Mouse (Mus musculus) forebrain, postnatal 0 days (tissue): ENCODE measurements around the gene Calm1. TPM values are rescaled to one million over a fixed set of nuclear protein-coding genes. Genes with fewer than 3 reads are reported as not detected.

ENCODE experiments used
- ATAC-seq: fragments of 200-750 bp; cut with Nextera tagmentation; 2 replicates; pipeline ENCODE4 v1.8.0; 2017; ENCODE audit warnings: mild to moderate bottlenecking, moderate library complexity
- DNase-seq: peaks from one replicate; pipeline ENCODE4 v3.0.0-alpha.2; 2015
- H3K27ac ChIP-seq: fragments of 300-500 bp; sonication (generic); 2 replicates; pipeline ENCODE4 v1.5.1; 2014; ENCODE audit warnings: low read depth, mild to moderate bottlenecking, antibody characterized with exemption, low read length, moderate library complexity, mixed read lengths
- H3K27me3 ChIP-seq: fragments of 300-500 bp; sonication (generic); 2 replicates; pipeline ENCODE4 v1.6.1; 2014; ENCODE audit warnings: mild to moderate bottlenecking, low read length, mixed read lengths; ENCODE audit not compliant: insufficient read depth
- H3K36me3 ChIP-seq: fragments of 300-500 bp; sonication (generic); 2 replicates; pipeline ENCODE4 v1.6.1; 2014; ENCODE audit warnings: mild to moderate bottlenecking, moderate library complexity; ENCODE audit not compliant: insufficient read depth
- H3K4me1 ChIP-seq: fragments of 300-500 bp; sonication (generic); 2 replicates; pipeline ENCODE4 v1.6.1; 2014; ENCODE audit warnings: antibody characterized with exemption; ENCODE audit not compliant: insufficient read depth
- H3K4me2 ChIP-seq: fragments of 300-500 bp; sonication (generic); 2 replicates; pipeline ENCODE4 v1.6.1; 2014; ENCODE audit warnings: low read depth, mild to moderate bottlenecking, moderate library complexity
- H3K4me3 ChIP-seq: fragments of 300-500 bp; sonication (generic); 2 replicates; pipeline ENCODE4 v1.5.1; 2014; ENCODE audit warnings: low read depth, low read length, mixed read lengths
- H3K9ac ChIP-seq: fragments of 300-500 bp; sonication (generic); 2 replicates; pipeline ENCODE4 v1.6.1; 2014; ENCODE audit warnings: mild to moderate bottlenecking
- H3K9me3 ChIP-seq: fragments of 300-500 bp; sonication (generic); 2 replicates; pipeline ENCODE4 v1.6.1; 2016; ENCODE audit warnings: low read length
- CTCF ChIP-seq: sonication (generic); IDR thresholded peaks from 2 replicates; pipeline ENCODE4 v1.5.1; 2016; ENCODE audit warnings: antibody characterized with exemption, control low read depth, low read depth
- WGBS: fragments of 180-500 bp; shearing (Covaris S2); extraction: QIAGEN DNeasy Blood & Tissue Kit; methylation state at CpG from one replicate; pipeline ENCODE4 v1.1.7; 2014; 5-methylcytosine and 5-hydroxymethylcytosine counted together
- polyA plus RNA-seq: library from polyadenylated mRNA; unstranded; fragments of >200 nt; fragmentation: Nextera tagmentation; extraction: Ambion mirVana; gene quantifications from 2 replicates; pipeline ENCODE4 v1.2.1, GENCODE M21; 2015
- total RNA-seq: library from RNA; depleted of rRNA; stranded (reverse); fragments of >200 nt; gene quantifications from 2 replicates; pipeline ENCODE4 v1.2.3, GENCODE M21; 2014; rRNA removed

Calm1 gene
- total RNA-seq: 1,041 and 1,060 TPM in 2 replicates
- polyA plus RNA-seq: 4,009 and 4,204 TPM in 2 replicates

- H3K4me3 ChIP-seq: peak within 1 kb of the TSS; percentile 97
- peak within 1 kb of the TSS; percentile 96 for H3K9ac ChIP-seq
- H3K4me1 ChIP-seq: peaks cover 14% of the 10 kb centered on the region
- H3K27ac ChIP-seq: peak within 1 kb of the TSS; percentile 94
- TF ChIP-seq CTCF: peak; percentile 42
- 2% methylated on average over 58 of the region's 58 CpGs for WGBS
- no peaks in the 10 kb centered on the region for H3K9me3 ChIP-seq
- ATAC-seq (peak; percentile 83), DNase-seq (peak; percentile 97)
- peak within 1 kb of the TSS; percentile 94 for H3K4me2 ChIP-seq
- no peaks in the 10 kb centered on the region for H3K27me3 ChIP-seq
- peaks cover 15% of the 10 kb centered on the region for H3K36me3 ChIP-seq
These were observed at the start of gene Calm1 for GRCm38 (mm10) chr12:100198967-100199660. Gene Calm1 (plus strand): TSS chr12:100199435.

GRCm38 (mm10) chr12:100152466-100152865, 46.8 kb upstream of the Calm1 start:
- DNase-seq (no peak), ATAC-seq (no peak)
- no peak overlapping the region for H3K4me2 ChIP-seq
- H3K27ac ChIP-seq: no peak overlapping the region
- no peaks in the 10 kb centered on the region for H3K27me3 ChIP-seq
- H3K9me3 ChIP-seq: no peaks in the 10 kb centered on the region
- no peak overlapping the region for H3K4me3 ChIP-seq
- no peak overlapping the region for H3K9ac ChIP-seq
- peaks cover 32% of the 10 kb centered on the region for H3K36me3 ChIP-seq
- 95% methylated on average over 7 of the region's 7 CpGs for WGBS
- H3K4me1 ChIP-seq: no peaks in the 10 kb centered on the region
- TF ChIP-seq CTCF: no peak

- Histone ChIP-seq H3K4me3 (peak within 1 kb of the TSS; percentile 61), H3K9me3 (no peaks in the 10 kb centered on the region), H3K4me1 (0 out of 2 replicates have a peak, but pooled peaks cover 5% of the 10 kb centered on the region), H3K36me3 (no peaks in the 10 kb centered on the region), H3K27me3 (no peaks in the 10 kb centered on the region), H3K4me2 (peak within 1 kb of the TSS; percentile 64), H3K9ac (peak within 1 kb of the TSS; percentile 73), H3K27ac (peak within 1 kb of the TSS; percentile 84)
- 1% methylated on average over 26 of the region's 26 CpGs for WGBS
- DNase-seq (peak; percentile 94), ATAC-seq (peak; percentile 99)
- TF ChIP-seq CTCF: peak; percentile 32; the same call in 1 of the 2 replicates
These were observed 39.8 kb upstream of the Calm1 start, which contains the start of gene Nrde2 for GRCm38 (mm10) chr12:100159261-100159975. Gene Nrde2 (minus strand): TSS chr12:100159653.

- no peak for TF ChIP-seq CTCF
- Histone ChIP-seq H3K9me3 (no peaks in the 10 kb centered on the region), H3K9ac (no peak overlapping the region), H3K4me3 (no peak overlapping the region), H3K4me2 (no peak overlapping the region), H3K27ac (no peak overlapping the region), H3K27me3 (no peaks in the 10 kb centered on the region), H3K4me1 (peaks cover 11% of the 10 kb centered on the region; the same call in 1 of the 2 replicates), H3K36me3 (no peaks in the 10 kb centered on the region)
- 77% methylated on average over 7 of the region's 7 CpGs for WGBS
- DNase-seq: no peak
- no peak for ATAC-seq
These were observed 34.2 kb upstream of the Calm1 start for GRCm38 (mm10) chr12:100164991-100165500.

- Histone ChIP-seq H3K27ac (peak overlapping the region; percentile 54), H3K4me3 (no peak overlapping the region), H3K36me3 (no peaks in the 10 kb centered on the region), H3K4me1 (peaks cover 11% of the 10 kb centered on the region; the same call in 1 of the 2 replicates), H3K9me3 (no peaks in the 10 kb centered on the region), H3K4me2 (no peak overlapping the region), H3K27me3 (no peaks in the 10 kb centered on the region), H3K9ac (no peak overlapping the region)
- ATAC-seq (peak; percentile 95), DNase-seq (peak; percentile 92)
- WGBS: 4% methylated on average over 3 of the region's 3 CpGs
- TF ChIP-seq CTCF: peak; percentile 90
These were observed 33.1 kb upstream of the Calm1 start for GRCm38 (mm10) chr12:100166177-100166576.

GRCm38 (mm10) chr12:100166939-100167338, 32.3 kb upstream of the Calm1 start:
- Histone ChIP-seq H3K4me1 (peaks cover 11% of the 10 kb centered on the region; the same call in 1 of the 2 replicates), H3K27me3 (no peaks in the 10 kb centered on the region), H3K9ac (no peak overlapping the region), H3K27ac (peak overlapping the region; percentile 54), H3K9me3 (no peaks in the 10 kb centered on the region), H3K4me3 (no peak overlapping the region), H3K4me2 (no peak overlapping the region), H3K36me3 (no peaks in the 10 kb centered on the region)
- DNase-seq (peak; percentile 78), ATAC-seq (peak; percentile 42)
- TF ChIP-seq CTCF: no peak
- WGBS: 38% methylated on average over 8 of the region's 8 CpGs
